Mouse (Mus musculus): ENCODE results near the gene Bcan.

DNA sequence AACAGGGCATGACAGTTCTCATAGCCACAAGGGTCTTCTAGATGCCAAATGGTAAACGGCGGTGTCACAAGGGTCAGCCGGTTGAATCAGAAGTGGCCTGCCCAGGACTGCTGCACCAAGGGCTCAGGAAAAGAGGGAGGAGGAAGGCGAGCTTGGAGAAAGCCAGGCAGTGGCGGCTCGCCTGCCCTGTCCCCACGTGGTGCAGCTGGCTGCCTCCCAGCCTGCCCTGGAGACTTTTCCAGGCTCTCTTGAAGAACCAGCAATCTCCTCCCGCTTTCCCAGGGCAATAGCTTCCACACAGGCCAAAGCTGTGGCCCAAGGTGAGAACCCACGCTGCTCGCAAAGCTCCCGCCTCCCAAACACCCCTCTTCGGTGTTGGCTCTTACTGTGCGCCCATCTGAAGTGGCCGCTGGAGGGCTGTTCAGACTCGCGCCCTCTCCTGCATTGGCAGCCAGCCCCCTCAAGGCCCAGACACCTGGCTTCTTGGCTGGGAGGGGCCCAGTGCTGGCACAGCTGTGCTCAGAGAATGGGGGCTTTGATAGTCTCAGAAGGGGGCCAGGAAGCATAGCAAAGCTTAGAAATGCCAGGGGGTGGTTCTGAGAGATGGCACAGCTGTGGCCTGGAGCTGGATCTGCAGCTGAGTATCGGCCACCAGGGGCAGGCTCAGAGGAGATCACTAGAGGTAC, 2.4 kb upstream of the Bcan start:
- TF ChIP-seq CTCF (IDR thresholded peaks at IDR 0.05; ENCODE audit: control insufficient read depth, insufficient read depth, insufficient replicate concordance, low read depth, low read length) (no peak), POLR2A (IDR thresholded peaks at IDR 0.05; ENCODE audit: control insufficient read depth, low read depth, low read length) (no peak)
